Mouse (Mus musculus) CH12.LX (cell line): ENCODE measurements around the gene Arhgef19. TPM values are rescaled to one million over a fixed set of nuclear protein-coding genes. Genes with fewer than 3 reads are reported as not detected.

Source experiments
- DNase-seq: peaks from one replicate; pipeline ENCODE4 v3.0.0-alpha.2; 2013; ENCODE audit errors: extremely low read depth
- H3K27ac ChIP-seq: 2 replicates; pipeline ENCODE4 v1.5.1; 2012; ENCODE audit warnings: low read depth, mild to moderate bottlenecking, control low read depth, moderate library complexity; ENCODE audit not compliant: insufficient read depth
- H3K27me3 ChIP-seq: replicated peaks from 2 replicates; pipeline ENCODE3; 2012; ENCODE audit warnings: inconsistent platforms
- H3K36me3 ChIP-seq, 2 experiments: replicated peaks in 1 of 2; 2 replicates each; pipeline versions ENCODE3 to v1.6.1; 2012; ENCODE audit warnings: inconsistent platforms in 1 of 2, low read length in 1 of 2, mild to moderate bottlenecking in 1 of 2, mixed read lengths in 1 of 2, moderate library complexity in 1 of 2; ENCODE audit not compliant: control insufficient read depth in 1 of 2, insufficient read depth in 1 of 2
- H3K4me1 ChIP-seq, 2 experiments: 2 replicates each; pipeline ENCODE4 v1.6.1; 2012; ENCODE audit warnings: inconsistent platforms in 1 of 2, moderate library complexity in 1 of 2; ENCODE audit not compliant: insufficient read depth in 2 of 2, control insufficient read depth in 1 of 2
- H3K4me2 ChIP-seq: 2 replicates; pipeline ENCODE4 v1.6.1; 2012; ENCODE audit warnings: low read depth, mild to moderate bottlenecking, control low read depth; ENCODE audit not compliant: poor library complexity, insufficient read depth, severe bottlenecking
- H3K4me3 ChIP-seq, 3 experiments: fragments of 150-350 bp in 1 of 3; sonication (generic) in 1 of 3; replicated peaks in 1 of 3; 2 replicates each; pipeline versions ENCODE3 to v1.5.1; 2011 to 2012; ENCODE audit warnings: low read depth in 2 of 3, low read length in 2 of 3, mild to moderate bottlenecking in 2 of 3, moderate library complexity in 2 of 3, control low read depth in 1 of 3, improper control_type of control experiment in 1 of 3, inconsistent platforms in 1 of 3, mixed read lengths in 1 of 3; ENCODE audit not compliant: poor library complexity in 1 of 3
- H3K79me2 ChIP-seq: replicated peaks from 2 replicates; pipeline ENCODE4 v1.6.1; 2012; ENCODE audit warnings: mild to moderate bottlenecking, moderate library complexity; ENCODE audit not compliant: control insufficient read depth, poor library complexity, insufficient read depth, severe bottlenecking; ENCODE audit errors: extremely low read depth
- H3K9ac ChIP-seq: 2 replicates; pipeline ENCODE4 v1.6.1; 2012; ENCODE audit warnings: low read depth, mild to moderate bottlenecking, control low read depth, moderate library complexity; ENCODE audit not compliant: insufficient read depth
- H3K9me3 ChIP-seq: replicated peaks from 2 replicates; pipeline ENCODE3; 2012; ENCODE audit warnings: low read length, inconsistent platforms, mixed read lengths
- CHD2 ChIP-seq: IDR thresholded peaks from 2 replicates; pipeline ENCODE4 v1.6.1; 2011; ENCODE audit warnings: low read length, improper control_type of control experiment
- ELF1 ChIP-seq: IDR thresholded peaks from 2 replicates; pipeline ENCODE4 v1.6.1; 2014; ENCODE audit warnings: low read depth, mild to moderate bottlenecking, inconsistent platforms, low read length, improper control_type of control experiment
- HCFC1 ChIP-seq: IDR thresholded peaks from 2 replicates; pipeline ENCODE4 v1.6.1; 2012; ENCODE audit warnings: low read depth, mild to moderate bottlenecking, inconsistent platforms, low read length, improper control_type of control experiment
- JUND ChIP-seq: conservative IDR thresholded peaks from 2 replicates; pipeline ENCODE4 v1.6.1; 2011; ENCODE audit warnings: low read depth, low read length, improper control_type of control experiment
- KAT2A ChIP-seq: IDR thresholded peaks from 2 replicates; pipeline ENCODE4 v1.6.1; 2012; ENCODE audit warnings: low read length, improper control_type of control experiment, inconsistent platforms; ENCODE audit not compliant: insufficient replicate concordance
- MAX ChIP-seq: IDR thresholded peaks from 2 replicates; pipeline ENCODE4 v1.6.1; 2011; ENCODE audit warnings: low read length, improper control_type of control experiment
- MEF2A ChIP-seq: IDR thresholded peaks from 2 replicates; pipeline ENCODE4 v1.6.1; 2014; ENCODE audit warnings: low read depth, mild to moderate bottlenecking, inconsistent platforms, low read length, improper control_type of control experiment, borderline replicate concordance
- MYC ChIP-seq: IDR thresholded peaks from 2 replicates; pipeline ENCODE4 v1.6.1; 2011; ENCODE audit warnings: low read depth, mild to moderate bottlenecking, improper control_type of control experiment, low read length
- PAX5 ChIP-seq: IDR thresholded peaks from 2 replicates; pipeline ENCODE4 v1.6.1; 2012; ENCODE audit warnings: low read length, inconsistent platforms, mixed read lengths
- POLR2AphosphoS2 ChIP-seq: IDR thresholded peaks from 2 replicates; pipeline ENCODE4 v1.6.1; 2011; ENCODE audit warnings: low read depth, low read length, improper control_type of control experiment
- RCOR1 ChIP-seq: conservative IDR thresholded peaks from 2 replicates; pipeline ENCODE4 v1.6.1; 2012; ENCODE audit warnings: low read depth, mild to moderate bottlenecking, inconsistent platforms, low read length, improper control_type of control experiment
- SIN3A ChIP-seq: IDR thresholded peaks from 2 replicates; pipeline ENCODE4 v1.6.1; 2012; ENCODE audit warnings: low read length, improper control_type of control experiment, inconsistent platforms
- SMC3 ChIP-seq: IDR thresholded peaks from 2 replicates; pipeline ENCODE4 v1.6.1; 2011; ENCODE audit warnings: low read depth, low read length, improper control_type of control experiment
- TBP ChIP-seq: conservative IDR thresholded peaks from 2 replicates; pipeline ENCODE4 v1.6.1; 2011; ENCODE audit warnings: low read depth, low read length, improper control_type of control experiment
- USF1 ChIP-seq: IDR thresholded peaks from 2 replicates; pipeline ENCODE4 v1.6.1; 2014; ENCODE audit warnings: low read depth, mild to moderate bottlenecking, inconsistent platforms, low read length, improper control_type of control experiment
- USF2 ChIP-seq: conservative IDR thresholded peaks from 2 replicates; pipeline ENCODE4 v1.6.1; 2011; ENCODE audit warnings: low read depth, low read length, improper control_type of control experiment
- ZC3H11A ChIP-seq: IDR thresholded peaks from 2 replicates; pipeline ENCODE4 v1.6.1; 2012; ENCODE audit warnings: low read depth, mild to moderate bottlenecking, inconsistent platforms, low read length, improper control_type of control experiment
- ZKSCAN1 ChIP-seq: IDR thresholded peaks from 2 replicates; pipeline ENCODE4 v1.6.1; 2012; ENCODE audit warnings: low read depth, inconsistent platforms, low read length, improper control_type of control experiment, borderline replicate concordance
- ZMIZ1 ChIP-seq: IDR thresholded peaks from 2 replicates; pipeline ENCODE4 v1.6.1; 2012; ENCODE audit warnings: low read depth, mild to moderate bottlenecking, inconsistent platforms, low read length, improper control_type of control experiment
- dilution Hi-C: fragments of 300-500 bp; cut with MboI; formaldehyde crosslinking; loops from 2 replicates; pipeline ENCODE4 v1.14.3; 2020; ENCODE audit warnings: low sequenced_read_pairs; ENCODE audit not compliant: extremely low pct_unique_long_range_greater_than_20kb, extremely low pct_ligation_motif_present
- in situ Hi-C: fragments of 300-500 bp; cut with MboI; formaldehyde crosslinking; loops from 3 replicates; pipeline ENCODE4 v1.14.3; 2019; ENCODE audit warnings: low sequenced_read_pairs, low pct_ligation_motif_present, low pct_unique_long_range_greater_than_20kb, mixed read lengths
- polyA plus RNA-seq: library from polyadenylated mRNA; unstranded; fragments of >175 nt; gene quantifications from 2 replicates; pipeline ENCODE4 v1.2.1, GENCODE M21; 2012; ENCODE audit warnings: low read depth; ENCODE audit not compliant: insufficient read length
- total RNA-seq, 2 experiments: library from RNA; depleted of rRNA; stranded (reverse); fragments of 300-350 nt in 1 of 2; fragments of >200 nt in 1 of 2; gene quantifications; 2 replicates each; pipeline ENCODE4 v1.2.3; 2012 to 2014

Arhgef19 gene
- total and polyA plus RNA-seq, 3 experiments, result 0.19 to 0.21 TPM; not detected in 1

DNA sequence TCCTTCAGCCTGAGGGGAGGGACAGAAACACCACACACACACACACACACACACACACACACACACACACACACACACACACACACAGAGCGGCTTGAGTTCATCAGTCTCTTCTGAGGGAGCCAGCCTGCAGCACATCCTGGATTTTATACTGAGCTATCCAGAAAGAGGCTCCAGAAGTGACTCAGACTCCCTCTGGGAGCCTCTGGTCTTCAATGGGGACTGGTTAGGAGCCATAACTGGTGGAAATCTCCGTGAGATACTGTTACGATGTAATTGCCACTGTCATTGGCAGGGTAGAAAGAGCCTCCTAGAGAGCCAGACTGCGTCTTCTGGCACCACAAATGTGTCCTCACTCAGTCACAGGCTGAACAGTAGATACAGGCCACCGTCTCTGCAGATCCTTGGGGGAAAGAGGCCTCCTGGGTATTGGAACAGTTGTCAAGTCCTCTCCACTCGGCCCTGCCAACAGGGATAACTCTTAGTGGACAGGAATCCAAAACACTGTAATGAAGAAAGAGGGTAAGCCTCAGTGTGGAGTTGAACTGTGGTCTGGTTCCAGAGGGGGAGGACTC lies 3.7 kb upstream of the Arhgef19 start:
- H3K27ac ChIP-seq, result no peak overlapping the region
- H3K27me3 ChIP-seq, result peaks cover 81% of the 10 kb centered on the region
- TF ChIP-seq RCOR1 (no peak), USF2 (no peak), MAX (no peak), ZMIZ1 (no peak), CHD2 (no peak), ELF1 (no peak), ZC3H11A (no peak), JUND (no peak), SIN3A (no peak), SMC3 (no peak), POLR2AphosphoS2 (no peak), HCFC1 (no peak), USF1 (no peak), KAT2A (no peak), MYC (no peak)
- dilution Hi-C loops, result no loop called here
- no peak overlapping the region for H3K9ac ChIP-seq
- no peaks in the 10 kb centered on the region for H3K79me2 ChIP-seq
- H3K36me3 ChIP-seq, result no peaks in the 10 kb centered on the region
- no peak for DNase-seq
- H3K9me3 ChIP-seq, result peaks cover 2% of the 10 kb centered on the region
- in situ Hi-C loops, result no loop called here
- peaks cover 2 to 10% of the 10 kb centered on the region in 2 experiments; a peak in 2 of 4 replicates for H3K4me1 ChIP-seq
- no peak overlapping the region for H3K4me2 ChIP-seq
- H3K4me3 ChIP-seq, result no peak overlapping the region

DNA sequence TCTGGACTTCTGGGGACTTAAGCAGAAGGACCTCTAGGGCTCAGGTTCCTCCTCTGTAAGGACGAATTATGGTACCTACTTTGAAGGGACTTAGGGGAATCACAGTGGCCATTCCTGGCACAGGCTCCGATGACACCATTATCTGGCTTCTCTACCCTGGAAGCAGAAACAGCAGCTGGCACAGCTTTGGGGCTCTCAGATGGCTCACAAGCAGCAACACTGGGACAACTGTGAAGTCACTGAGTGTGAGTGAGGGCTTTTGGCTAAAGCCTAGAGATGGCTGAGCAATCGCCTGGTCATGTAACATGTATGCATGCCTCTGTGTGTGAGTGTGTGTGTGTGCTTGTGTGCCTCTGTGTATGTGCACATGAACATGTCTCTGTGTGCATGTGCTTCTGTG lies 2.4 kb upstream of the Arhgef19 start:
- H3K79me2 ChIP-seq, result no peaks in the 10 kb centered on the region
- TF ChIP-seq MEF2A (no peak), SMC3 (no peak), ELF1 (no peak), TBP (no peak), HCFC1 (no peak), PAX5 (no peak), ZKSCAN1 (no peak), RCOR1 (no peak)
- H3K4me1 ChIP-seq, result peaks cover 2 to 10% of the 10 kb centered on the region in 2 experiments; a peak in 2 of 4 replicates
- H3K4me3 ChIP-seq, result no peak overlapping the region
- no peak overlapping the region for H3K27ac ChIP-seq
- no peaks in the 10 kb centered on the region for H3K36me3 ChIP-seq
- H3K9ac ChIP-seq, result no peak overlapping the region
- no peak overlapping the region for H3K4me2 ChIP-seq
- dilution Hi-C loops (no loop called here), in situ Hi-C loops (no loop called here)
- H3K27me3 ChIP-seq, result peaks cover 83% of the 10 kb centered on the region
- H3K9me3 ChIP-seq, result peaks cover 2% of the 10 kb centered on the region
- no peak for DNase-seq
